Mouse (Mus musculus): Measurements from ENCODE around the gene Foxj2. TPM values are rescaled to one million over a fixed set of nuclear protein-coding genes. Genes with fewer than 3 reads are reported as not detected.

Gene Foxj2
- polyA plus RNA-seq (2012; fragmentation: generic; extraction: Trizol), result 9.7 TPM

DNA sequence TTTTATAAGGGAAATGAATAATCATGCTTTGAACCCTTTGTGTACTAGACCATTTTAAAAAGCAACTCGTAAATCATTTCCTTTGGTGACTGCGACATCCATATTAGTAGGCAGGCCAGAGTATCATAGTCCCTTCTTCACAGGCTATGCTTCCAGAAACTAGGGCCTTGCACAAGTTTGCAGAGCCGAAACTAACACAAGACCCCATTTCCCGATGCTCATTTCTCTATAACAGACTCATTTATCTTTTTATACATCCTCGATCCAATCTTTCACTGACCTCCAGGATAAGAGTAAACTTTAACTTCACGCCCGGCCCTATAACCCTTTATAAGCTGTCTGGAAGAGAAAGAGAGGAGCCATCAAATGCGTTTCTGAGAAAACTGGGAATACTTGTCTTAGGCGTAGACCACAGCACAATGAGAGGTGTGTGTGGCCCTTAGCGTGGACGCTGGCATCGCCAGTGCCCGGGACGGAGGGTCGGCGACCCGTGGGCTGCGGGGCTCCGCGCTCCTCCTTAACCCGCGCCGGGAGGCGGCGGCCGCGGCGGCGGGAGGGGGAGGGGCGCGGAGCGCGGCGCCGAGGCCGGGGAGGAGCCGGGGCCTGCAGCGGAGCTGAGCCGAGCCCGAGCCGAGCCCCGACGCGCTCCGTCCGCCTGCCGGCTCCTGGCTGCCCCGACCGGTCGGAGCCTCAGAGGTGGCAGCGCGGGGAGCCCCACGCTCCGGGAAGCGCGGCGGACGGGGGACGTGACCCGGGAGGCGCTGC, at the start of gene Foxj2:
TSS of gene Foxj2 (plus strand) at position 609 of the 765 bp plus-strand sequence.
- Histone ChIP-seq H3K4me3 (peak within 1 kb of the TSS; percentile 74), H3K4me2 (ENCODE audit: low read depth) (peak within 1 kb of the TSS; percentile 91), H3K27me3 (ENCODE audit: control insufficient read depth, insufficient read depth, insufficient read length) (no peaks in the 10 kb centered on the region), H3K79me2 (ENCODE audit: control insufficient read depth, insufficient read depth) (peaks cover 15% of the 10 kb centered on the region), H3ac (ENCODE audit: control insufficient read depth, insufficient read length) (peak within 1 kb of the TSS; percentile 62), H3K36me3 (ENCODE audit: control insufficient read depth, insufficient read depth) (no peaks in the 10 kb centered on the region)
- TF ChIP-seq POLR2AphosphoS2 (IDR thresholded peaks at IDR 0.05; ENCODE audit: insufficient read length, low read depth), result peak; percentile 65
- TF ChIP-seq CEBPB (IDR thresholded peaks at IDR 0.05; ENCODE audit: insufficient read depth, poor library complexity, severe bottlenecking), result no peak
- TF ChIP-seq POLR2A (IDR thresholded peaks at IDR 0.05; ENCODE audit: insufficient read length, low read depth), result peak; percentile 87

DNA sequence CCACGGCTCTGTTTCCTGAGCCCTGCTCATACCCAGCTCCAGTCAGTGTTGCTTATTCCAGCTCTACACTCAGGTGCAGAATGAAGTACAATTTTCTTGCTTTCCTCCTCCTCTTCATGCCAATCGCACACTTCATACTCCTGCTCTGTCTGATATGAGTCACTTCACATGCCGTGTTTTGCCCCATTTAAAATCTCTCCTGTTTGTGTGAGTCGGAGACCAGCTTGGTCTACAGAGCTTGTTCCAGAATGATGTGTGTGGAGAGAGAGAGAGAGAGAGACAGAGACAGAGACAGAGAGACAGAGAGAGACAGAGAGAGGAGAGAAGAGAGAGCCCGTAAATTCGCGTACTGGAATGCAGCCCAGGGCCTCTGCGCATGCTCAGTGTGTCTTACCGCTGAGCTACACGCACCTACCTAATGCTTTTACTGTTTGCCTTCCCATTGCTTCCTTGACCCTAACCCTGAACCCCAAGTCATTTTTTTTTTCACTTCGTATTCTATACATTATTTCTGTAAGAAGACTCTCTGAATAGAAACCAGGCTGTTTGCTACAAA, 48.9 kb upstream of the Foxj2 start:
- H3ac ChIP-seq (ENCODE audit: control insufficient read depth, insufficient read length), result no peak overlapping the region
- H3K36me3 ChIP-seq (ENCODE audit: control insufficient read depth, insufficient read depth), result no peaks in the 10 kb centered on the region
- no peak overlapping the region for H3K4me3 ChIP-seq
- no peak for TF ChIP-seq USF1 (IDR thresholded peaks at IDR 0.05; ENCODE audit: low read depth)
- no peak for TF ChIP-seq TCF3 (IDR thresholded peaks at IDR 0.05; ENCODE audit: insufficient read length, low read depth)
- TF ChIP-seq POLR2AphosphoS2 (IDR thresholded peaks at IDR 0.05; ENCODE audit: insufficient read length, low read depth), result no peak
- no peak for TF ChIP-seq MYOG (IDR thresholded peaks at IDR 0.05; ENCODE audit: control insufficient read depth in 1 of 3, insufficient read depth in 1 of 3, insufficient read length in 2 of 3, low read depth in 2 of 3)
- no peak for TF ChIP-seq REST (IDR thresholded peaks at IDR 0.05; ENCODE audit: insufficient read depth, insufficient read length)
- no peak for TF ChIP-seq CEBPB (IDR thresholded peaks at IDR 0.05; ENCODE audit: insufficient read depth, poor library complexity, severe bottlenecking)
- no peak for TF ChIP-seq SRF (IDR thresholded peaks at IDR 0.05; ENCODE audit: control insufficient read depth, insufficient read length, low read depth)
- TF ChIP-seq TCF12 (IDR thresholded peaks at IDR 0.05; ENCODE audit: insufficient read depth, poor library complexity, severe bottlenecking), result no peak
- TF ChIP-seq POLR2A (IDR thresholded peaks at IDR 0.05; ENCODE audit: insufficient read length, low read depth), result no peak
- no peak for TF ChIP-seq MAX (IDR thresholded peaks at IDR 0.05; ENCODE audit: low read depth)
- TF ChIP-seq E2F4 (IDR thresholded peaks at IDR 0.05; ENCODE audit: insufficient read depth), result no peak
- TF ChIP-seq MYOD1 (IDR thresholded peaks at IDR 0.05; ENCODE audit: control insufficient read depth in 1 of 3, insufficient read length in 2 of 3, low read depth in 2 of 3), result no peak
- no peaks in the 10 kb centered on the region for H3K79me2 ChIP-seq (ENCODE audit: control insufficient read depth, insufficient read depth)
- H3K27me3 ChIP-seq (ENCODE audit: control insufficient read depth, insufficient read depth, insufficient read length), result no peaks in the 10 kb centered on the region
- no peak overlapping the region for H3K4me2 ChIP-seq (ENCODE audit: low read depth)

DNA sequence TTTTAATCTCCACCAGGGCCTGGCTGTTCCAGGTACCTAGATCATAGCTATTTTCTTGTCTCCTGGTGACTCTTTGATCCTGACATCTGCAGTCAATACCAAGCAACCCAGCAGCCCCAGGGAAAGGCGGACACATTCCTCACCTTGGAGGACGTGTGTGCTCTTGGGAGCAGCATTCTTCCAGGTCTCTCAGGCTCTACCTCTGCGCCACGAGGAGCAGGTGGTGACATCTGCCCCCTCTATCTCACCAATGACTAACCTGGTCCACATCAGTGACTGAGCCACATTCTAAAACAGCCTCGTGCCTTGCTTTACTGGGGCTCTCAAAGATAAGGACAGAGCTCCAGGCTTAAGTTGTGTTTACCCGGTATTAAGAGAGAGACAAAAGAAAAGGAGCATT, 47.0 kb upstream of the Foxj2 start:
- H3K4me3 ChIP-seq, result no peak overlapping the region
- no peaks in the 10 kb centered on the region for H3K27me3 ChIP-seq (ENCODE audit: control insufficient read depth, insufficient read depth, insufficient read length)
- no peak overlapping the region for H3K4me2 ChIP-seq (ENCODE audit: low read depth)
- no peaks in the 10 kb centered on the region for H3K36me3 ChIP-seq (ENCODE audit: control insufficient read depth, insufficient read depth)
- H3ac ChIP-seq (ENCODE audit: control insufficient read depth, insufficient read length), result no peak overlapping the region
- TF ChIP-seq E2F4 (IDR thresholded peaks at IDR 0.05; ENCODE audit: insufficient read depth) (no peak), POLR2AphosphoS2 (IDR thresholded peaks at IDR 0.05; ENCODE audit: insufficient read length, low read depth) (no peak), USF1 (IDR thresholded peaks at IDR 0.05; ENCODE audit: low read depth) (no peak), SRF (IDR thresholded peaks at IDR 0.05; ENCODE audit: control insufficient read depth, insufficient read length, low read depth) (no peak), POLR2A (IDR thresholded peaks at IDR 0.05; ENCODE audit: insufficient read length, low read depth) (no peak), MAX (IDR thresholded peaks at IDR 0.05; ENCODE audit: low read depth) (no peak), TCF3 (IDR thresholded peaks at IDR 0.05; ENCODE audit: insufficient read length, low read depth) (no peak), REST (IDR thresholded peaks at IDR 0.05; ENCODE audit: insufficient read depth, insufficient read length) (no peak), MYOG (IDR thresholded peaks at IDR 0.05; ENCODE audit: control insufficient read depth in 1 of 3, insufficient read depth in 1 of 3, insufficient read length in 2 of 3, low read depth in 2 of 3) (no peak), CEBPB (IDR thresholded peaks at IDR 0.05; ENCODE audit: insufficient read depth, poor library complexity, severe bottlenecking) (no peak), MYOD1 (IDR thresholded peaks at IDR 0.05; ENCODE audit: control insufficient read depth in 1 of 3, insufficient read length in 2 of 3, low read depth in 2 of 3) (no peak)
- no peaks in the 10 kb centered on the region for H3K79me2 ChIP-seq (ENCODE audit: control insufficient read depth, insufficient read depth)

DNA sequence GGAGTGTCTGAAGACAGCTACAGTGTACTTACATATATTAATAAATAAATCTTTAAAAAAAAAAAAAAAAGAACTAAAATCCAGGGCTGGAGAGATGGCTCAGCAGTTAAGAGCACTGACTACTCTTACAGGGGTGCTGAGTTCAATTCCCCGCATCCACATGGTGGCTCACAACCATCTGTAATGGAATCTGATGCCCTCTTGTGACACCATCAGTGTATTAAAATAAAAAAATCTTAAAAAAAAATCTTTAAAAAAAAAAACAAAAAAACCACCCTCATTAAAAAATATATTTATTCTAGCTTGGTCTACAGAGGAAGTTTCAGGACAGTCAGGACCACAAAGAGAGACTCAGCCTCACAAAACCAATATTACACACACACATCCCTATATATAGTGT, 45.4 kb upstream of the Foxj2 start:
- TF ChIP-seq MAX (IDR thresholded peaks at IDR 0.05; ENCODE audit: low read depth), result no peak
- TF ChIP-seq CEBPB (IDR thresholded peaks at IDR 0.05; ENCODE audit: insufficient read depth, poor library complexity, severe bottlenecking), result no peak
- TF ChIP-seq POLR2A (IDR thresholded peaks at IDR 0.05; ENCODE audit: insufficient read length, low read depth), result no peak
- no peak for TF ChIP-seq TCF3 (IDR thresholded peaks at IDR 0.05; ENCODE audit: insufficient read length, low read depth)
- TF ChIP-seq USF1 (IDR thresholded peaks at IDR 0.05; ENCODE audit: low read depth), result no peak
- no peak for TF ChIP-seq E2F4 (IDR thresholded peaks at IDR 0.05; ENCODE audit: insufficient read depth)
- no peak for TF ChIP-seq REST (IDR thresholded peaks at IDR 0.05; ENCODE audit: insufficient read depth, insufficient read length)
- TF ChIP-seq MYOD1 (IDR thresholded peaks at IDR 0.05; ENCODE audit: control insufficient read depth in 1 of 3, insufficient read length in 2 of 3, low read depth in 2 of 3), result no peak
- TF ChIP-seq TCF12 (IDR thresholded peaks at IDR 0.05; ENCODE audit: insufficient read depth, poor library complexity, severe bottlenecking), result no peak
- TF ChIP-seq MYOG (IDR thresholded peaks at IDR 0.05; ENCODE audit: control insufficient read depth in 1 of 3, insufficient read depth in 1 of 3, insufficient read length in 2 of 3, low read depth in 2 of 3), result no peak
- no peak for TF ChIP-seq SRF (IDR thresholded peaks at IDR 0.05; ENCODE audit: control insufficient read depth, insufficient read length, low read depth)
- no peak for TF ChIP-seq POLR2AphosphoS2 (IDR thresholded peaks at IDR 0.05; ENCODE audit: insufficient read length, low read depth)
- H3K79me2 ChIP-seq (ENCODE audit: control insufficient read depth, insufficient read depth), result no peaks in the 10 kb centered on the region
- H3K4me2 ChIP-seq (ENCODE audit: low read depth), result no peak overlapping the region
- no peaks in the 10 kb centered on the region for H3K36me3 ChIP-seq (ENCODE audit: control insufficient read depth, insufficient read depth)
- H3K4me3 ChIP-seq, result no peak overlapping the region
- H3K27me3 ChIP-seq (ENCODE audit: control insufficient read depth, insufficient read depth, insufficient read length), result no peaks in the 10 kb centered on the region
- H3ac ChIP-seq (ENCODE audit: control insufficient read depth, insufficient read length), result no peak overlapping the region
